Mouse (Mus musculus): ENCODE measurements around the gene Cotl1.

DNA sequence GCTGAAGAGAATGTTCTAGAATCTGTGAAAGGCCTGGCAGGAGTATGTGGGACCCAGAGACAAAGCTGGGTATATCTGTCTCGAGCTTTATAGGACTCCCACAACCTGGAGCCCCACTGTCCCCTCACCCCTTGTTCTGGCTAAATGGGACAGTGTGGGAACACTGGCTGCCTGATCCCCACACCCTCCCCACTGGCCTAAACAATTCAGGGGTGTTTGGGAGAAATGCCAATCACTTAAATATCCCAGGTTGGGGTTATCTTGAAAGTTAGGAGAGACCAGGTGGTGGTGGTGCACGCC lies 41.4 kb downstream of the Cotl1 start:
- TF ChIP-seq POLR2A (IDR thresholded peaks at IDR 0.05; ENCODE audit: low read depth, low read length) (no peak), CTCF (IDR thresholded peaks at IDR 0.05; ENCODE audit: extremely low read depth, insufficient read length, insufficient replicate concordance, low read depth, low read length) (no peak)

Measured in small intestine, adult 2 months (tissue).